Mouse (Mus musculus): Measurements from ENCODE around the gene Tdrd12.

The Tdrd12 gene

GRCm38 (mm10) chr7:35447996-35448846, 89.3 kb downstream of the Tdrd12 start, which contains the start of gene Slc7a9:
Gene Slc7a9 (plus strand): TSS chr7:35448796.
- WGBS = 55% methylated on average over 15 of the region's 15 CpGs

- WGBS = 59% methylated on average over 4 of the region's 4 CpGs
These were observed 90.0 kb downstream of the Tdrd12 start for GRCm38 (mm10) chr7:35447501-35447900.

GRCm38 (mm10) chr7:35435266-35435665, 102.3 kb downstream of the Tdrd12 start:
- WGBS = 84% methylated on average over 9 of the region's 9 CpGs

- WGBS = 94% methylated on average over 10 of the region's 10 CpGs
These were observed 109.4 kb downstream of the Tdrd12 start for GRCm38 (mm10) chr7:35428146-35428545.

- 83% methylated on average over 10 of the region's 10 CpGs for WGBS
These were observed 114.5 kb downstream of the Tdrd12 start for GRCm38 (mm10) chr7:35423071-35423470.

Data from cerebral cortex, adult 2 months (tissue).